Mouse (Mus musculus): ENCODE data around the gene Armc7.

- no peak for TF ChIP-seq CTCF (IDR thresholded peaks at IDR 0.05; ENCODE audit: low read depth, low read length)
- no peak for TF ChIP-seq POLR2A (IDR thresholded peaks at IDR 0.05; ENCODE audit: insufficient read depth, low read length)
These were observed 13.1 kb upstream of the Armc7 start, which contains the start of gene Slc16a5 for GRCm38 (mm10) chr11:115462243-115462891.

Measured in ES-Bruce4 (cell line).